Mouse (Mus musculus): ENCODE results near the gene C3.

C3 gene

DNA sequence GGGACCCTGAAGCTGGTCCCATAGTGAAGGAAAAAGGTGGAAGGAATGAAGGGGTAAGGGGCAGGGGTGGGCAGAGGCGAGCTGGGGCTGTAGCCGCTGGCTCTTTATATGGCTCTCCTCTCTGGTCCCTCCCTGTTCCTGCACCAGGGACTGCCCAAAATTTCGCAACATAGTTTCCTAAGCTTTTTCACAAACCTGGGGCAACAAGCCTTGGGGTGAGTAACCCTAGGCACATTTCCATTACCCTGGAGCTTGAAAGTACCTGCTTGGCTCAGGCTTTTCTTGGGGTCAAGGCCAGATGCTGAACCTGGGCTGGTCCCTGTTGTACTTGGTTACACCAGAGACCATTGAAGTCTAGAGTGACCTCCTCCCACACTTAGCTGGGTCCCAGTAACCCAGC lies at the start of gene C3:
TSS of gene C3 (minus strand) at position 123 of the 400 bp plus-strand sequence.
- no peak for ATAC-seq (ENCODE audit: insufficient number of reproducible peaks, low FRiP score, low TSS enrichment)

DNA sequence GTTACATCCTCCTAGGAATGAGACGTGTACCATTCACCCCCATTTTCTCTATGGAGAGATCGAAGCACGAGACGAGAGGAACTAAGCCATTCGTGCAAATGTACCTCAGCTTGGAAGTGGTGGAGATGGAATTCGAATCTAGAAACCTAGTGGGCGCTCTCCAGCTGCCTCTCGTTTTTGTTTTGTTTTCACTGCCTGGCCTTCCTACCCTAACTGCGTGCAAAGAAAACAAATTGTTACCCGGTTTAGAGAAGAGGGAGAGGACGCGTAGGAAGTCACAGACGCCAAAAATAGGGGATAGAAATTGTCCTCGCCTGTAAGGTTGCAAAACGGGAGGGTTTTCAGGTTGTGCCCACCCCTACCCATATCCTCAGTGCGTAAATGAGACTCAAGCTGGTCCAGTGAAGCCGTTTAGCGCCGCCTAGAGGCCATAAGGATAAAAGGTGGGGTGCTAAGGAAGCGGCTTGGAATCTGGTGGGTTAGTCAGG lies 48.7 kb upstream of the C3 start:
- peak; percentile 70 for ATAC-seq (ENCODE audit: insufficient number of reproducible peaks, low FRiP score, low TSS enrichment)

DNA sequence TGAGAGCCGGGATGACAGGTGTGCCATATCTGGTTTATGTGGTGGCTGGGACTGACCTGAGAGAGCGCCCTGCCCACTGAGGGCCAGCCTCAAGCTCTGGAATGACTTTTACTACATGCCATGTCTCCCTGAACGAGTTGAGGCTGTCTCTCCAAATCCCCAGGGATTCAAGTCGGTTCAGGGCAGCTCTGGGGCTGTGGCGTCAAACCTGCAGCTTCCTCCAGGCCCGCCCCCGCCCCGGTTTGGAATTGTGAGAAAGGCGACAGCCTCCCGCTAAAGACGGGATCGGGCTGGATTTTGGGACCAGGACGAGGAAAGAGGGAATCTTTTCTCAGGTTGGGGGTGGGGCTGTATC lies 48.0 kb upstream of the C3 start:
- no peak for ATAC-seq (ENCODE audit: insufficient number of reproducible peaks, low FRiP score, low TSS enrichment)

GRCm38 (mm10) chr17:57275111-57275996 lies 47.4 kb upstream of the C3 start:
- peak; percentile 42 for ATAC-seq (ENCODE audit: insufficient number of reproducible peaks, low FRiP score, low TSS enrichment)

DNA sequence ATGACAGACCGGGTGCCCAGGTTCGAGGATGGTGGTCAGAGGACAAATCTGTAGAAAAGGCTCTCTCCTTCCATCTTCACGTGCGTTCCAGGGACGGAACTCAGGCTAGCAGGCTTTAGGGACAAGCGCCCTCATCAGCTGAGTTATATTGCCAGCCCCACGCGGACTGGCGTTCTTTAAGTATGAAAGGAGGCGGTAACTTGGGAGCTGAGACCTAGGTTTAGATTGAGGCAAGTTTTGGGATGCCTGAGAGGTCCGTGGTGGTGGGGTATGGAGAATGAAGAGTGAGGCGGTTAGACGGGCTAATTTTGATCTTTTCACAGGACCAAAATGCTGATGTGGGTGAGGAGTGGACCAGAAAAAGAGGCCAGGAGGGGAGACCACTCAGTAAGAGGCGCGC lies 46.8 kb upstream of the C3 start:
- no peak for ATAC-seq (ENCODE audit: insufficient number of reproducible peaks, low FRiP score, low TSS enrichment)

- no peak for ATAC-seq (ENCODE audit: insufficient number of reproducible peaks, low FRiP score, low TSS enrichment)
Observed at GRCm38 (mm10) chr17:57273846-57274245, 45.9 kb upstream of the C3 start.

DNA sequence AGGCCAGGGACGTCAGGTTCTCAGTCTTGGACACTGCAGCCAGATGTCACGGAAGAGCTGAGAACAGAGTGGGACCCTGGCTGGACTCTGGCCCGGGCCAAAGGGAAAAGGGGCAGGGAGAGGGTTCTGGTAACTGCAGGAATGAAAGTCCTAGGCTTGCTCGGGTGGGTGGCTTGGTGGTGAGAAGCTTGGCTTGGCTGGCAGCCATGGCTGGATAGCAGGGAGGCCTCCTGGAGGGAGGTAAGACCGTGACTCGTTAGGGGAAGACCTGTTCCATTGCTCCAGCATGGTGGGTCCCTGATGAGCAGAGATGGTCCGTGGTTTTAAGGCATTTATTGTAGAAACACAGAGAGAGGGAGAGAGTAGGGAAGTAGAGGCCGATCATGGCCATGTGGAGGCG lies 43.4 kb upstream of the C3 start:
- ATAC-seq (ENCODE audit: insufficient number of reproducible peaks, low FRiP score, low TSS enrichment), result no peak

DNA sequence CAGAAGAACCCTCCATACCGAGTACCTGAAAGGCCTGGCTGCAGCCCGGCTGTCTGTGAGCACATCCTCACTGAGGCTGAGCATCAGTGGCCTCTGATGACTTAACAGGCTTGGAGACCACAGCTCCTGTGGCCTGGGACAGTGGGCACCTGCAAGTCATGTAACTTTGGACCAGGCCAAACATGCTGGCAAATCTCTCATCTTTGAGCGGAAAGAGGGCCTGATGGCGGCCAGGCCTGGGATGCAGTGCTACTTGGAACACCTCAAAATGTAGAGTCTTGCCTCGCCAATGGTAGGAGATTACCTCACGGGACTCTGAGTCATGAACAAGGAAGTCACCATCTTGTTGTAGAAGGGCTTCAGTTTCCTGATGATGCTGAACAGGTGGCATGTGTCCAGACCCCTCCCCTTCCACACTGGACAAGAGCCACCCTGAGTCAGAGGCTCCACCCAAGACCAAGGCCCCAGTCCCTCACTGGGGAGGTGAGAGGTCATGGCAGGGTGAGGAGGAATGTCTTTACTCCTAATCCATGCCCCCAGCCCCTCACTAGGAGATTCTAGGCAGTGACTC lies 39.7 kb upstream of the C3 start:
- ATAC-seq (ENCODE audit: insufficient number of reproducible peaks, low FRiP score, low TSS enrichment), result no peak

GRCm38 (mm10) chr17:57264972-57265945 lies 37.3 kb upstream of the C3 start:
- ATAC-seq (ENCODE audit: insufficient number of reproducible peaks, low FRiP score, low TSS enrichment), result peak; percentile 59; the same call in 1 of the 2 replicates

DNA sequence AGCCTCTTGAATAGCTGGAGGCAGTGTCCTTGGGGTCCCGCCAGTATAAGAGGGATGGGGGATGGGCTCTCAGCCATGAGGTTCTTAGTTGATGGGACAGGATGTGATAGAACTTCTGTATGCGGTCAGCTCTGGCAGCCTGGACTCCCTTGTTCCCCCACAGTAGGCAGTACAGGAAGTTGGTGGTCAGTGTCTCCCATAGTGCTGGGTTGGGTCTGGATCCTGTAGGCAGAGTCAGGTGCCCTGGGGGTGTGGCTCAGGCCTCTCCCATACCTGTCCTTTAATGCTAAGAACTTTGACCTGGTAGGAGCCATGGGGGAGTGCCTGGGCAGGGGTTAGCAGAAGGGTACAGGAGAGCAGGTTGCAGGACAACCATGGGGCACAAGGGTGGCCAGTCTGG lies 36.2 kb upstream of the C3 start:
- ATAC-seq (ENCODE audit: insufficient number of reproducible peaks, low FRiP score, low TSS enrichment), result no peak

DNA sequence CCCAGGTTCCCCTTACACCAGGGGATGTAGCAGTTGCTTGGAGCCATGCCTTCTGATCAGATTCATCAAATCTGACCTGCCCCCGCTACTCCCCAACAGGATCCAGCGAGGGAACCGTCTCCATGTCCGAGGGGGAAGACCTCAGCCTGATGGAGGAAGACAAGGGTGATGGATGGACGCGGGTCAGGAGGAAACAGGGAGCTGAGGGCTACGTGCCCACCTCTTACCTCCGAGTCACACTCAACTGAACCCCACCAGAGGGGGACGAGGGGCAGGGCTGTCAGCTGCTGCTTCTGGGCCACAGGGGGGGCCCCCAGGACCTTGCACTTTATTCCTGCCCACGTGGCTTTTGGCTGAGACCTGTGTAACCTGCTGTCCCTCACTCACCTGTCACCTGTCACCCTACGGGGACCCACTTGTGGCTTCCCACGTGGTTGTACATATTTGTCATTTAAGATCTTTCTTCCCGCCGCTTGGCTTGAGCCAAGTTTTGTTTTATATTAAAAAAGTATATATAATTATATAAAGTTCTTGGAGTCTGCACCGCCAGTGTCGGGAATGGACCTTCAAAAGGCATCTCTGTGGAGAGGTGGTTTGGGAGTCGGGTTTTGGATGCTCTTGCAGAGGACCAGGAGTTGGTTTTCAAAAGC lies 35.1 kb upstream of the C3 start:
- ATAC-seq (ENCODE audit: insufficient number of reproducible peaks, low FRiP score, low TSS enrichment), result no peak

GRCm38 (mm10) chr17:57261796-57262195 lies 33.9 kb upstream of the C3 start:
- no peak for ATAC-seq (ENCODE audit: insufficient number of reproducible peaks, low FRiP score, low TSS enrichment)

- no peak for ATAC-seq (ENCODE audit: insufficient number of reproducible peaks, low FRiP score, low TSS enrichment)
Observed at GRCm38 (mm10) chr17:57261286-57261685, 33.4 kb upstream of the C3 start.

GRCm38 (mm10) chr17:57260351-57260750 lies 32.4 kb upstream of the C3 start:
- ATAC-seq (ENCODE audit: insufficient number of reproducible peaks, low FRiP score, low TSS enrichment), result no peak

- ATAC-seq (ENCODE audit: insufficient number of reproducible peaks, low FRiP score, low TSS enrichment), result no peak
Observed at GRCm38 (mm10) chr17:57259742-57260141, 31.8 kb upstream of the C3 start.

DNA sequence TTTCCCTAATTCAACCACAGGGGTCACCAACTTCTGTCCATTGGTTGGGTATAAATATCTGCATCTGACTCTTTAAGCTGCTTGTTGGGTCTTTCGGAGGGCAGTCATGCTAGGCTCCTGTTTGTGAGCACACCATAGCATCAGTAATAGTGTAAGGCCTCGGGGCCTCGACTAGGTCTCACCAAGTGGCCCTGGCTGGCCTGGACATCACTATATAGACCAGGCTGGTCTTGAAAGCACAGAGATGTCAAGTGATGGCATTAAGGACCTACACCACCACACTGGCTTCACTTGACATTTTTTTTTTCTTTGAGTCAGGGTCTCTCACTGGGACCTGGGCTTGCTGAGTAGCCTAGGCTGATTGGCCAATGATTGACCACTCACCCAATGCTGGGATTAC lies 30.3 kb upstream of the C3 start:
- no peak for ATAC-seq (ENCODE audit: insufficient number of reproducible peaks, low FRiP score, low TSS enrichment)

DNA sequence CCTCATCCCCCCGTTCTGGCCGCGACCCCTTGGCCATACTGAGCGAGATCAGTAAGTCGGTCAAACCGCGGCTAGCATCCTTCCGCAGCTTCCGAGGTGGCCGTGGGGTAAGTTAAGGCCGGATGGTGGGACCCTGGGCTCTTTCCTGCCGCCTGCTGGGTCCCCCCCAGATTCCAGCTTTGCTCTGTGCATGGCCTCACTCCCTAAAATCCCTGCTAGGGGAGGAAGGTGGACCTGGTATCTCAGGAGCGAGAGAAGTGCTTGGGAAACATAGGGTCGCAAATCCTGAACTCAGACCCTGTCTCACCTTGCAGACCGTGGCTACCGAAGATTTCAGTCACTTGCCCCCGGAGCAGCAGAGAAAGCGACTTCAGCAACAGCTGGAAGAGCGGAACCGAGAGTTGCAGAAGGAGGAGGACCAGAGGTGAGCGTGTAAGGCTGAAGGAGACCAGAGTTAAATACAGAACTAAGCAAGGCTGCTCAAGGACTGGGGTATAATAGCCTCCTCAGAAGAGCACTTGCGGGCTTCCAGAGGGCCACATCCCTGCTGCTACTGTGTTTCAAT lies 29.1 kb upstream of the C3 start:
- no peak for ATAC-seq (ENCODE audit: insufficient number of reproducible peaks, low FRiP score, low TSS enrichment)

- ATAC-seq (ENCODE audit: insufficient number of reproducible peaks, low FRiP score, low TSS enrichment), result no peak
Observed at GRCm38 (mm10) chr17:57255354-57255753, 27.4 kb upstream of the C3 start.

- ATAC-seq (ENCODE audit: insufficient number of reproducible peaks, low FRiP score, low TSS enrichment), result no peak
Observed at GRCm38 (mm10) chr17:57253306-57253705, 25.4 kb upstream of the C3 start.

- ATAC-seq (ENCODE audit: insufficient number of reproducible peaks, low FRiP score, low TSS enrichment), result no peak
Observed at GRCm38 (mm10) chr17:57251431-57251830, 23.5 kb upstream of the C3 start.
